In genomic region chr11:115604304-115604696, GRCm38 (mm10) we compare ENCODE assay signal across 8 mouse cellular contexts. TPM values are rescaled to one million over a fixed set of nuclear protein-coding genes. Genes with fewer than 3 reads are reported as not detected.
DNase-seq lines count a peak whose midpoint lies in the region; ATAC-seq and TF ChIP-seq lines count a peak whose summit lies in the region.

No protein-coding gene starts in this region.

- no peak for TF ChIP-seq CTCF in G1E (IDR thresholded peaks at IDR 0.05; ENCODE audit: low read depth, low read length)

- peak overlapping the region; percentile 78 for H3K4me2 ChIP-seq in heart, embryonic 13.5 days
- peak overlapping the region; percentile 94 for H3K4me2 ChIP-seq in forebrain, embryonic 11.5 days (ENCODE audit: low read depth, low read length, severe bottlenecking)
- H3K4me2 ChIP-seq in liver, embryonic 12.5 days: peak overlapping the region; percentile 91
- peak overlapping the region; percentile 91 for H3K4me2 ChIP-seq in stomach, embryonic 16.5 days (ENCODE audit: low read depth, low read length)

- H3K9ac ChIP-seq in heart, embryonic 13.5 days: peak overlapping the region; percentile 98
- H3K9ac ChIP-seq in forebrain, embryonic 11.5 days (ENCODE audit: low read length): peak overlapping the region; percentile 94
- peak overlapping the region; percentile 88 for H3K9ac ChIP-seq in liver, embryonic 12.5 days
- H3K9ac ChIP-seq in stomach, embryonic 16.5 days (ENCODE audit: low read length): peak overlapping the region; percentile 97

- ATAC-seq in heart, embryonic 13.5 days (ENCODE audit: extremely low read depth, insufficient number of reproducible peaks, low FRiP score, low TSS enrichment): no peak
- no peak for ATAC-seq in G1E (ENCODE audit: extremely low read depth, insufficient number of reproducible peaks, low FRiP score, poor library complexity, severe bottlenecking)
- peak; percentile 59 for ATAC-seq in forebrain, embryonic 11.5 days (replicated peaks; ENCODE audit: low FRiP score)
- ATAC-seq in liver, embryonic 12.5 days: peak; percentile 19
- peak; percentile 18; the same call in 1 of the 2 replicates for ATAC-seq in stomach, embryonic 16.5 days (ENCODE audit: insufficient read depth, low FRiP score)

- peak overlapping the region; percentile 90 for H3K27ac ChIP-seq in heart, embryonic 13.5 days (replicated peaks)
- peak overlapping the region; percentile 75; the same call in 1 of the 2 replicates for H3K27ac ChIP-seq in forebrain, embryonic 11.5 days (ENCODE audit: low read depth, low read length)
- peak overlapping the region; percentile 90 for H3K27ac ChIP-seq in liver, embryonic 12.5 days
- peak overlapping the region; percentile 90 for H3K27ac ChIP-seq in stomach, embryonic 16.5 days (ENCODE audit: low read length)

- no peaks in the 10 kb centered on the region for H3K9me3 ChIP-seq in heart, embryonic 13.5 days
- H3K9me3 ChIP-seq in G1E (replicated peaks): no peaks in the 10 kb centered on the region
- no peaks in the 10 kb centered on the region for H3K9me3 ChIP-seq in forebrain, embryonic 11.5 days (ENCODE audit: control insufficient read depth, low read length)
- no peaks in the 10 kb centered on the region for H3K9me3 ChIP-seq in liver, embryonic 12.5 days (replicated peaks)
- no peaks in the 10 kb centered on the region for H3K9me3 ChIP-seq in stomach, embryonic 16.5 days (replicated peaks; ENCODE audit: control insufficient read depth, low read length)

- H3K36me3 ChIP-seq in heart, embryonic 13.5 days: peaks cover 51% of the 10 kb centered on the region
- H3K36me3 ChIP-seq in G1E (replicated peaks): peaks cover 79% of the 10 kb centered on the region
- H3K36me3 ChIP-seq in forebrain, embryonic 11.5 days (ENCODE audit: control insufficient read depth, insufficient read depth, low read length): peaks cover 16% of the 10 kb centered on the region; the same call in 1 of the 2 replicates
- H3K36me3 ChIP-seq in liver, embryonic 12.5 days: peaks cover 66% of the 10 kb centered on the region
- H3K36me3 ChIP-seq in stomach, embryonic 16.5 days (ENCODE audit: control insufficient read depth, insufficient read depth, low read length): peaks cover 9% of the 10 kb centered on the region

- H3K4me1 ChIP-seq in heart, embryonic 13.5 days: peaks cover 52% of the 10 kb centered on the region
- peaks cover 78% of the 10 kb centered on the region for H3K4me1 ChIP-seq in G1E (ENCODE audit: insufficient read depth, low read depth, low read length)
- H3K4me1 ChIP-seq in forebrain, embryonic 11.5 days (replicated peaks; ENCODE audit: control insufficient read depth, insufficient read depth, low read length): peaks cover 10% of the 10 kb centered on the region
- H3K4me1 ChIP-seq in liver, embryonic 12.5 days: peaks cover 63% of the 10 kb centered on the region
- H3K4me1 ChIP-seq in stomach, embryonic 16.5 days (ENCODE audit: control insufficient read depth, insufficient read depth, low read length): peaks cover 24% of the 10 kb centered on the region

- no peaks in the 10 kb centered on the region for H3K27me3 ChIP-seq in heart, embryonic 13.5 days (replicated peaks)
- no peaks in the 10 kb centered on the region for H3K27me3 ChIP-seq in G1E (ENCODE audit: insufficient read depth, low read length)
- no peaks in the 10 kb centered on the region for H3K27me3 ChIP-seq in forebrain, embryonic 11.5 days (ENCODE audit: control insufficient read depth, insufficient read depth, low read length)
- H3K27me3 ChIP-seq in liver, embryonic 12.5 days (replicated peaks): no peaks in the 10 kb centered on the region
- no peaks in the 10 kb centered on the region for H3K27me3 ChIP-seq in stomach, embryonic 16.5 days (ENCODE audit: control insufficient read depth, insufficient read depth, low read length)

- intact Hi-C loops in heart, postnatal 10 days (cut with DNase I): loop anchor here (5.0 kb wide), 2 partner anchors 67 to 112 kb away; partner anchors contain the start of genes Nt5c and Sumo2

- no peak for DNase-seq in heart, postnatal 10 days
- peak; percentile 27 for DNase-seq in G1E (ENCODE audit: low spot score)
- no peak for DNase-seq in forebrain, embryonic 11.5 days (ENCODE audit: low spot score)
- DNase-seq in right cerebral cortex, postnatal 25 days: no peak
- no peak for DNase-seq in right cerebral cortex, adult 2 months (ENCODE audit: low spot score in 2 of 2)

- WGBS in heart, embryonic 13.5 days: under 1% methylated on average over 26 of the region's 26 CpGs
- WGBS in forebrain, embryonic 11.5 days: under 1% methylated on average over 26 of the region's 26 CpGs
- WGBS in liver, embryonic 12.5 days (ENCODE audit: insufficient replicate concordance): under 1% methylated on average over 26 of the region's 26 CpGs
- WGBS in stomach, embryonic 16.5 days: under 1% methylated on average over 26 of the region's 26 CpGs

- peak overlapping the region; percentile 96 for H3K4me3 ChIP-seq in heart, embryonic 13.5 days
- H3K4me3 ChIP-seq in G1E (ENCODE audit: low read depth, low read length): peak overlapping the region; percentile 97
- H3K4me3 ChIP-seq in forebrain, embryonic 11.5 days (ENCODE audit: low read depth, low read length): peak overlapping the region; percentile 96
- peak overlapping the region; percentile 95 for H3K4me3 ChIP-seq in liver, embryonic 12.5 days
- H3K4me3 ChIP-seq in stomach, embryonic 16.5 days (replicated peaks; ENCODE audit: low read length): peak overlapping the region; percentile 98

RNA-seq across cellular contexts. Expression of gene Gga3, which starts 0.4 kb away (rescaled TPM):
- polyA plus RNA-seq in heart, embryonic 13.5 days (2015; fragmentation: Nextera tagmentation; extraction: Ambion mirVana): 14.0 and 14.9 TPM in 2 replicates
- 10 to 100 TPM; 17.9 to 21.0 TPM for total RNA-seq in heart, postnatal 10 days (2021)
- total RNA-seq in G1E (2014; fragmentation: Nextera tagmentation) (58.5 and 95.5 TPM in 2 replicates), G1E (2017) (13.7 and 22.7 TPM in 2 replicates)
- 102 and 144 TPM in 2 replicates for polyA plus RNA-seq in G1E (2012)
- 36.5 and 37.1 TPM in 2 replicates for polyA plus RNA-seq in forebrain, embryonic 11.5 days (2014; fragmentation: Nextera tagmentation; extraction: Ambion mirVana)
- polyA plus RNA-seq in liver, embryonic 12.5 days (2016; fragmentation: Nextera tagmentation; extraction: Ambion mirVana): 14.0 and 14.7 TPM in 2 replicates
- polyA plus RNA-seq in stomach, embryonic 16.5 days (2015; fragmentation: Nextera tagmentation; extraction: Ambion mirVana): 17.4 and 18.8 TPM in 2 replicates

RNA-seq across cellular contexts. Expression of gene Mrps7, which starts 0.6 kb away (rescaled TPM):
- 79.2 and 86.8 TPM in 2 replicates for polyA plus RNA-seq in heart, embryonic 13.5 days (2015; fragmentation: Nextera tagmentation; extraction: Ambion mirVana)
- total RNA-seq in heart, postnatal 10 days (2021): 10 to 100 TPM; 60.2 to 72.5 TPM
- 34.3 and 41.0 TPM in 2 replicates for total RNA-seq in G1E (2014; fragmentation: Nextera tagmentation)
- total RNA-seq in G1E (2017): 52.8 and 53.5 TPM in 2 replicates
- polyA plus RNA-seq in G1E (2012): 61.1 and 68.7 TPM in 2 replicates
- polyA plus RNA-seq in forebrain, embryonic 11.5 days (2014; fragmentation: Nextera tagmentation; extraction: Ambion mirVana): 93.9 and 95.3 TPM in 2 replicates
- 83.1 and 87.3 TPM in 2 replicates for polyA plus RNA-seq in liver, embryonic 12.5 days (2016; fragmentation: Nextera tagmentation; extraction: Ambion mirVana)
- polyA plus RNA-seq in stomach, embryonic 16.5 days (2015; fragmentation: Nextera tagmentation; extraction: Ambion mirVana): 78.5 and 91.1 TPM in 2 replicates

RNA-seq across cellular contexts. Expression of gene Mif4gd, which starts 8.5 kb away (rescaled TPM):
- 23.1 and 24.6 TPM in 2 replicates for polyA plus RNA-seq in heart, embryonic 13.5 days (2015; fragmentation: Nextera tagmentation; extraction: Ambion mirVana)
- total RNA-seq in heart, postnatal 10 days (2021): 10 to 100 TPM; 37.6 to 38.8 TPM
- total RNA-seq in G1E (2014; fragmentation: Nextera tagmentation) (43.6 and 59.8 TPM in 2 replicates), G1E (2017) (49.9 and 59.4 TPM in 2 replicates)
- 24.3 and 32.4 TPM in 2 replicates for polyA plus RNA-seq in G1E (2012)
- 19.2 and 22.6 TPM in 2 replicates for polyA plus RNA-seq in forebrain, embryonic 11.5 days (2014; fragmentation: Nextera tagmentation; extraction: Ambion mirVana)
- polyA plus RNA-seq in liver, embryonic 12.5 days (2016; fragmentation: Nextera tagmentation; extraction: Ambion mirVana): 26.6 and 27.1 TPM in 2 replicates
- 35.9 and 47.4 TPM in 2 replicates for polyA plus RNA-seq in stomach, embryonic 16.5 days (2015; fragmentation: Nextera tagmentation; extraction: Ambion mirVana)

RNA-seq across cellular contexts. Expression of gene Slc25a19, which starts 23.8 kb away (rescaled TPM):
- 36.4 and 37.2 TPM in 2 replicates for polyA plus RNA-seq in heart, embryonic 13.5 days (2015; fragmentation: Nextera tagmentation; extraction: Ambion mirVana)
- total RNA-seq in heart, postnatal 10 days (2021): 10 to 100 TPM; 40.3 to 41.1 TPM
- total RNA-seq in G1E (2014; fragmentation: Nextera tagmentation) (19.9 and 37.8 TPM in 2 replicates), G1E (2017) (21.5 and 22.3 TPM in 2 replicates)
- polyA plus RNA-seq in G1E (2012): 24.2 and 26.0 TPM in 2 replicates
- polyA plus RNA-seq in forebrain, embryonic 11.5 days (2014; fragmentation: Nextera tagmentation; extraction: Ambion mirVana): 26.4 and 27.7 TPM in 2 replicates
- 15.7 and 17.2 TPM in 2 replicates for polyA plus RNA-seq in liver, embryonic 12.5 days (2016; fragmentation: Nextera tagmentation; extraction: Ambion mirVana)
- polyA plus RNA-seq in stomach, embryonic 16.5 days (2015; fragmentation: Nextera tagmentation; extraction: Ambion mirVana): 22.1 and 22.7 TPM in 2 replicates

RNA-seq across cellular contexts. Expression of gene Nup85, which starts 40.1 kb away (rescaled TPM):
- polyA plus RNA-seq in heart, embryonic 13.5 days (2015; fragmentation: Nextera tagmentation; extraction: Ambion mirVana): 111 and 113 TPM in 2 replicates
- 10 to 100 TPM; 27.0 to 28.1 TPM for total RNA-seq in heart, postnatal 10 days (2021)
- total RNA-seq in G1E (2014; fragmentation: Nextera tagmentation): 78.5 and 87.7 TPM in 2 replicates
- 166 and 172 TPM in 2 replicates for total RNA-seq in G1E (2017)
- 28.2 and 57.5 TPM in 2 replicates for polyA plus RNA-seq in G1E (2012)
- 236 and 245 TPM in 2 replicates for polyA plus RNA-seq in forebrain, embryonic 11.5 days (2014; fragmentation: Nextera tagmentation; extraction: Ambion mirVana)
- polyA plus RNA-seq in liver, embryonic 12.5 days (2016; fragmentation: Nextera tagmentation; extraction: Ambion mirVana): 202 and 216 TPM in 2 replicates
- 138 and 141 TPM in 2 replicates for polyA plus RNA-seq in stomach, embryonic 16.5 days (2015; fragmentation: Nextera tagmentation; extraction: Ambion mirVana)

Comparison
In these comparisons a context has a peak if more than half of its experiments do, and no peak if none do; other contexts are left out.
1. ATAC-seq: peak in forebrain, embryonic 11.5 days (single experiment), liver, embryonic 12.5 days (single experiment) and stomach, embryonic 16.5 days (single experiment); none in heart, embryonic 13.5 days (single experiment) and G1E (single experiment).
2. Peak in every context shown above with its lines, with median percentiles within 50 percentile points of each other: H3K27ac ChIP-seq, H3K4me2 ChIP-seq, H3K4me3 ChIP-seq and H3K9ac ChIP-seq.